Mouse (Mus musculus) testis, adult 2 months (tissue): Measurements from ENCODE around the gene Zfp69.

Experiments
- CTCF ChIP-seq: fragments of 200-500 bp; IDR thresholded peaks from 2 replicates; pipeline ENCODE4 v1.5.1; 2012; ENCODE audit warnings: low read depth, mild to moderate bottlenecking, inconsistent platforms, low read length, moderate library complexity; ENCODE audit not compliant: control insufficient read depth, insufficient read depth, insufficient replicate concordance
- POLR2A ChIP-seq: fragments of 200-500 bp; IDR thresholded peaks from 2 replicates; pipeline ENCODE4 v1.6.1; 2012; ENCODE audit warnings: low read depth, mild to moderate bottlenecking, inconsistent platforms, low read length, moderate library complexity; ENCODE audit not compliant: control insufficient read depth

DNA sequence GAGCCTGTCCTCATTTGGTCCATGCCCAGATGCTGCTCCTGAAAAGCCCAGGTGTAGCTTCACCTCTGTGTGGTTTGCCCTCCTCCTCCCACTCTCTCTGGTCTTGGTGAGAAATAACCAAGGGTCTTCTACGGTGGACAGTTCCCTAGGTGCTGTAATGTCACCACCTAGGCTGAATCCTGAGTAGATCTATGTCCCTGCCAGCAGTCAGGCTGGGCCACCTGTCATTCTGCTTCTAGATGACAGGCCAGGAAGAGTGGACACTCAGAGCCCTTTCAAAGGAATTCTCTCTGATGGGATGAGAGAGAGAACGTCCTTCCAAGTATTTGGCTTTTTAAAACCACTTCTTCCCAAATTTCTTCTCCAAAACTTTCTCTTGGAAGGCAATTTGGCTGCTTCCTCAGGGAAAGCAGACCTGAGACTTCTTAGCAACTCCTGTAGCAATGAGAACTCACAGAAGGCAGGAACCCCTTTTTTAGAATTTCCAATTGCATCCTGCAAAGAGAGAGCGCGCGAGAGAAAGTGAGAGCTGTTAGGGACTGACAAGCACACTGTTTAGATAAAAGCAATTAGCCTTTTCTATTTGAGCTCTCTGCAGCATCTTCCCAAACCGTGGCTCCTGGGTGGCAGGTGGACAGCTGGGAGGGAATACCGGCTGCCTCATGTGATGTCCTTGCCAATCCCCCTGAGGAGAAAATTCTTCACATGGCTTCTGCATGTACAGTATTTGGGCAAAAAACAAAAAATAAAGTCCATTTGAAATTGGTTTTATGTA lies 55.5 kb downstream of the Zfp69 start:
- TF ChIP-seq POLR2A (no peak), CTCF (no peak)
